Mouse (Mus musculus): Measurements from ENCODE around the gene Ptprc.

The Ptprc gene

DNA sequence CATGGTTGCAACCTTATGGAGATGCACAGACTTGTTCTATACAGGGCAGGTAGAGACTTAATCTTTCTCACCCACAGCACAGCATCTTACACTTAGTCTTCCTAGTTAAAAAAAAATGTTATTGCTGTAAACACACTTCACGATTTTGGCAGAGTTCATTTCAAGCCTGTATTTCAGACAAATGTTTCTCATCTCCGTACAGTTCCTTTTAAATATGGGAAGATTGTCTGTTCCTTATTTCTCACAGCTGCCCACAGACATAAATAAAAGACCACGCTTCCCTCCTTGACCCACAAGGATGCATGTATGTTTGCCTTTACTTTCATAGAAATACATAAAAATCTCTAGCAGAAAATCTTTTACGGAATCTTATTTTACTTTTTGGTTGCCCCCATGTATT lies 22.4 kb downstream of the Ptprc start:
- no peak for DNase-seq (ENCODE audit: low read depth)

GRCm38 (mm10) chr1:138148844-138149243 lies 26.7 kb downstream of the Ptprc start:
- DNase-seq (ENCODE audit: low read depth) = no peak

GRCm38 (mm10) chr1:138145571-138145970 lies 29.9 kb downstream of the Ptprc start:
- DNase-seq (ENCODE audit: low read depth) = peak; percentile 34

DNA sequence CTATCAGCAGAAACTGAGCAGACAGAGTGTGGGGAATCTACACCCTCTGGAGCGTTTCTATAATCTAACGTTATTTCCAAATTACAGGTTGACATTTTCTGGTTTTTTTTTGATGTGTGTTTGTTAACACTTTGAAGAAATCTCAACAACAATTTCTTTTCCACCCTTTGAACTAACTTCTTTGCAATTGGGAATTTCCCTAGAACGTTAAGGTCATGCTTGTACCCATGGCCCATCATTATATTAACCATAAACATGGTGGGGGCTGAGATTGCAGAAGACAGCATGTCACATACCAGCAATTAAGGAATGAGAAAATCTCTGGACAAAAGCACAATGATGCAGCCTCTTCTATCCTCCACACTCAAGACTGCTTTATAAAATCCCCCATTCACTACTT lies 30.4 kb downstream of the Ptprc start:
- DNase-seq (ENCODE audit: low read depth) = no peak

- DNase-seq (ENCODE audit: low read depth) = no peak
Measured at GRCm38 (mm10) chr1:138144365-138144764, 31.1 kb downstream of the Ptprc start.

DNA sequence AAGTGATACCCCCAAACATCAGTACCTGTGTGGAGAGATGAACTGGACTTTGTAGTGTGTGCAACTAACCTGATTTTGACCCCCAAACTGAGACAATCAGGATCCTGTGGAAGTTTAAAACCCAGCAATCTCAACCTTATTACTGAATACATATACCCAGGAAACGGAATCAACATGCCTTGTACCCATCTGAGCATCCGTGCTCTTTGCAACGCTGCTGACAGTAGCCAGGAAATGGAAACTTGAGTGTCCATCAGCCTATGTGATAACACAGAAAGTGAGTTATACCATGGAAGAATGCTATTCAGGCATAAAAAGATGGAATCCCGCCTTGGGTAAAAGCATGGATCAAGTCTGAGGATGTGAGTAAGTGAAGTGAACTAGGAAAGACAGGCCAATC lies 34.7 kb downstream of the Ptprc start:
- DNase-seq (ENCODE audit: low read depth) = no peak

GRCm38 (mm10) chr1:138137696-138138095 lies 37.8 kb downstream of the Ptprc start:
- DNase-seq (ENCODE audit: low read depth) = no peak

DNA sequence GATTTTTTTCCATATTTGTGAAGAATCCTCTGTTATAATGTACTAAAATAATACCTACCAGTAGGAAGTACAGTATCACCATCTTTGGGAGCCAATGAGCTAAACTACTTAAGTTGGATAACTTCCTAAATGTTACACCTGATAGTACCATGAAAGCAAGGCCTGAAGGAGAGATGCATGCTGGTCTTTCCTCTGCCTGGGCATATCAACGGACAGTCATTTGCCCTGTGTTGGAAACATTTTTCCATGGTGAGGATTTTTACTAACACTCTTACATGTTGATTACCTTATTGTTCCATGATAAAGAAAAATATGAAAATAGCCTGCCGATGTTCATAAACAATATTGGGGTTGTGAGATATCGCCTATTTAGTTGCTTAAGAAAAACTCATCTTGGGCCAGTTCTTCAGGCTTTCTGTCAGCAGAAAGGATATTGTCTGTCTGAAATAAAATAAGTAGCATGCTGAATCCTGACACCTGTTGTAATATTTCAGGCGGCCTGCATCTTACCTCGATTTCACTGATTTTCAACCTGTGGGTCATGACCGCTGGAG lies 38.4 kb downstream of the Ptprc start:
- no peak for DNase-seq (ENCODE audit: low read depth)

DNA sequence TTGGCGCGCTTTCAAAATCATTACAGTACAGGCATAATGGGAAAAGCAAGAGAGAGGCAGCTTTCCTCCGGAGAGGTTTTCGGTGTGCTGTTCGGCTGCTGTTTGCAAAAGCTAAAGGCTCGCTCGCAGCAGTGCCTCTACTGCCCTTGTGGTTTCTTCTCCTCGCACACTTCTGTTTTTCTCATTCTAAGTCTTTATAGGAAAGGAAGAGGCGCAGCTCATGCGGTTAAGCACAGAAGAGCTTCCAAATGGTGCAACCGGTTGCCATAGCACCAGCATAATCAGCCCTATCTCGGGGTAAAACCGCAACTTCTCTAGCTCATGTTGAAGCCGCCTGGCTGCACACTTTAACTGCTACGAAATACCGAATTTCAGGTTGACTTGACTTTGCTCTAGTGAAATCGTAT lies 39.1 kb downstream of the Ptprc start:
- peak; percentile 90 for DNase-seq (ENCODE audit: low read depth)

GRCm38 (mm10) chr1:138135637-138136372 lies 39.7 kb downstream of the Ptprc start:
- no peak for DNase-seq (ENCODE audit: low read depth)

GRCm38 (mm10) chr1:138135117-138135516 lies 40.4 kb downstream of the Ptprc start:
- no peak for DNase-seq (ENCODE audit: low read depth)

GRCm38 (mm10) chr1:138134324-138134723 lies 41.2 kb downstream of the Ptprc start:
- DNase-seq (ENCODE audit: low read depth) = no peak

- DNase-seq (ENCODE audit: low read depth) = no peak
Measured at GRCm38 (mm10) chr1:138131739-138132138, 43.8 kb downstream of the Ptprc start.

- no peak for DNase-seq (ENCODE audit: low read depth)
Measured at GRCm38 (mm10) chr1:138130145-138130544, 45.4 kb downstream of the Ptprc start.

DNA sequence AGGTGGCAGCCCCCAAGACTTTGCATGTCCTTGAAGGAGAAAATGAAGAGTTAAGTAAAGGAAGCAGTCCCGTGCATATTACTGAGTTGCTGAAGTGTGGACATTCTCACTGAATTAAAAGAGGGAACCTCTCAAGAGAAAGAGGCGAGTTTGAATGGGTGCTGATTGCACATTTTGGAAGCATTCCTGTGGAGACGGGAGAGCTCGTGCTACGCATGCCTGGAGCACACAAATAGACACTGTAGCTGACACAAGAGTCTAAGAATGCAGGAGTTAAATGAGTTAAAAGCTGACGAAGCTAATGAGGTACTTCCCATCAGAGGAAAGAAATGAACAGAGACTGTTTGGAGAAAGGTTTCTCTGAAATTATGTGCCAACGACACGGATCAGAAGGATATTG lies 48.7 kb downstream of the Ptprc start:
- no peak for DNase-seq (ENCODE audit: low read depth)

DNA sequence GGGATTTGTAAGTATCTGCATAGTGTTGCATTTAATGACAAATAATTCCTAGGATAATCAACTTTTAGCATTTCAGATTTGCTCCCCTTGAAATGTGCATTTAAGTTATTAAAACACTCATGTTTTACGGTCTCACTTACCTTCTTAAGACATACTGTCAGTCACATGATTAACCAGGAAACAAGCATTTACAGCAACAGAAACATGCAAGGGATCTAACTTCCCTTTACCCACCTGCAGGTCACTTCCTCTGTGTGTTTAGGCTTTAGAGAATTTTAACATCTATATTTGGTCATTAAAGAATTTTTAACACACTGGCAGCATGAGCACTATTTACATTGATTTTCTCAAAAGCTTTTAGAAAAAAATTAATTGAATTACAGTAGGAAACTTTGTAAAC lies 50.2 kb downstream of the Ptprc start:
- no peak for DNase-seq (ENCODE audit: low read depth)

- no peak for DNase-seq (ENCODE audit: low read depth)
Measured at GRCm38 (mm10) chr1:138123866-138124265, 51.6 kb downstream of the Ptprc start.

DNA sequence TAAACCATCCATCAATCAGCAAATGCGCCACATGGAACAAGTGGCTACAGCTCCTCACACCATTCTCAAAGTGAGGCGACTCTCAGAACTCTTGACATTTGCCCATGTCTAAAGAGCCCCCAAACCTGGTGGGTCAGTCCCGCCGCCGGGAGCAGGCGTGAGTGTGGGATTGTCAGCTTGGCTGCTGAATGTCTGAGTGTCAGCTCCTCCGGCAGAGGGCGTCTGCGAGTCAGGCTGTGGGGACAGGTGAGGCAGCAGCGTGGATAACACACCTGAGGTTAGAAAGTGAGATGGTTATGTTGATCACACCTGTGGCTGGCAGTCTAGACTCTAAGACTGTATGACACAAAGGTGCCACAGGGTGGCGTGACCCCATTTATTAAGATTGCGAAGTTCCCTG lies 55.6 kb downstream of the Ptprc start:
- DNase-seq (ENCODE audit: low read depth) = no peak

GRCm38 (mm10) chr1:138093219-138093618 lies 82.3 kb downstream of the Ptprc start:
- no peak for DNase-seq (ENCODE audit: low read depth)

DNA sequence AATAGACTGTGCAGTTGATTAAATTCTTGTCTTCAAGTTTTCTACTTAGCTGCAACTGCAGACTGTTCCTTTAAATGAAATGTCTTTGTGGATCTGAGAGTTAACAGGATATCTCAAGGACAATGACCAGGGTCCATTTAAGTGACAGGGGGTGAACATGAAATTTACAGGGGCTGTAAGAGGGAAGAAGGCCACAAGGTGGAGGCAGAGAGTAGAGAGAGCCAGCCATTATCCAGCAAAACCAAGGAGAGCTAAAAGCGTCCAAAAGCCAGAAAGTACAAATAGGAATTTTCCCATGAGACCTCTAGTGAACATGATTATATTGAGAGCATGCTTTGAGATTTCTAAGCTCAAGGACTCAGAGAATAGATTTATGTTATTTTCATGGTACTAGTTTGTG lies 89.7 kb downstream of the Ptprc start:
- peak; percentile 10 for DNase-seq (ENCODE audit: low read depth)

DNA sequence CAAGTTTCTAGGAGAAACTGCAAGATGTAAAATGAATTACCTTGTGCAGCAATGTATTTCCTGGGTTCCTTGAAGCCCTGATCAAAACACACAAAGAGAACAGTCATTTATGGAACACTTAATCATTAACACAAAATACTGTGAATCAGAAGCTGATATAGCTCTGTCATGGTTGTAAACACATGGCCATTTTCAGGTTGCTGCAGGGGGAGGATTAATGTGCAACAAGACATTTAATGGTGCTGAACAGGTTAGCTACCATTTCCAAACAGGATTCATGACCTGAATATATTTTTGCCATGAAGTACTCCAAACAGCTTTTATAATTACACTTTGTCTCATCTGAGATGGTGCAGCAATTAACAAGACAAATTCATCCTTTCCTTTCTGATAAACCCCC lies 91.8 kb downstream of the Ptprc start:
- no peak for DNase-seq (ENCODE audit: low read depth)

- no peak for DNase-seq (ENCODE audit: low read depth)
Measured at GRCm38 (mm10) chr1:138080308-138080707, 95.2 kb downstream of the Ptprc start.

- DNase-seq (ENCODE audit: low read depth) = peak; percentile 84
Measured at GRCm38 (mm10) chr1:138044196-138044945, 131.1 kb downstream of the Ptprc start.
